Mouse (Mus musculus) frontal cortex, postnatal 14 days (tissue): ENCODE measurements around the gene Ppm1h.

Source experiments
- DNase-seq, 2 experiments: peaks; one replicate each; pipeline ENCODE4 v3.0.0; 2022; ENCODE audit warnings: low spot score in 2 of 2

Gene Ppm1h

GRCm38 (mm10) chr10:122698347-122698746 is 19.8 kb downstream of the Ppm1h start:
- DNase-seq, result no peak

GRCm38 (mm10) chr10:122704901-122705300 is 26.3 kb downstream of the Ppm1h start:
- no peak for DNase-seq

GRCm38 (mm10) chr10:122705457-122705856 is 26.9 kb downstream of the Ppm1h start:
- no peak for DNase-seq

GRCm38 (mm10) chr10:122711381-122711811 is 32.8 kb downstream of the Ppm1h start:
- DNase-seq, result no peak

- DNase-seq, result no peak
Observed at GRCm38 (mm10) chr10:122712307-122712706, 33.7 kb downstream of the Ppm1h start.

- DNase-seq, result peak in 1 of 2 experiments; percentile 30
Observed at GRCm38 (mm10) chr10:122715856-122716255, 37.3 kb downstream of the Ppm1h start.

GRCm38 (mm10) chr10:122716286-122716685 is 37.7 kb downstream of the Ppm1h start:
- no peak for DNase-seq

- DNase-seq, result no peak
Observed at GRCm38 (mm10) chr10:122716739-122717474, 38.3 kb downstream of the Ppm1h start.

- no peak for DNase-seq
Observed at GRCm38 (mm10) chr10:122717754-122718415, 39.3 kb downstream of the Ppm1h start.

- DNase-seq, result no peak
Observed at GRCm38 (mm10) chr10:122718951-122719350, 40.4 kb downstream of the Ppm1h start.

- DNase-seq, result no peak
Observed at GRCm38 (mm10) chr10:122722111-122722510, 43.5 kb downstream of the Ppm1h start.

- no peak for DNase-seq
Observed at GRCm38 (mm10) chr10:122724692-122725091, 46.1 kb downstream of the Ppm1h start.

- DNase-seq, result no peak
Observed at GRCm38 (mm10) chr10:122727228-122727627, 48.7 kb downstream of the Ppm1h start.

GRCm38 (mm10) chr10:122728172-122728571 is 49.6 kb downstream of the Ppm1h start:
- no peak for DNase-seq

GRCm38 (mm10) chr10:122732146-122732545 is 53.6 kb downstream of the Ppm1h start:
- no peak for DNase-seq

GRCm38 (mm10) chr10:122734521-122734920 is 56.0 kb downstream of the Ppm1h start:
- DNase-seq, result no peak

GRCm38 (mm10) chr10:122735284-122735784 is 56.8 kb downstream of the Ppm1h start:
- DNase-seq, result no peak

GRCm38 (mm10) chr10:122736835-122737234 is 58.3 kb downstream of the Ppm1h start:
- DNase-seq, result no peak

- no peak for DNase-seq
Observed at GRCm38 (mm10) chr10:122738526-122738925, 60.0 kb downstream of the Ppm1h start.

GRCm38 (mm10) chr10:122739037-122739436 is 60.5 kb downstream of the Ppm1h start:
- no peak for DNase-seq

GRCm38 (mm10) chr10:122740117-122740516 is 61.6 kb downstream of the Ppm1h start:
- no peak for DNase-seq

- no peak for DNase-seq
Observed at GRCm38 (mm10) chr10:122741191-122741590, 62.6 kb downstream of the Ppm1h start.

GRCm38 (mm10) chr10:122742136-122742535 is 63.6 kb downstream of the Ppm1h start:
- no peak for DNase-seq
